Mouse (Mus musculus): ENCODE data around the gene Myoz1.
"Not testable (repeated sequence)": the region's sequence is repeated elsewhere in the genome, so short reads cannot be mapped to it uniquely, and the experiment has no call there.

Myoz1 gene

GRCm38 (mm10) chr14:20638702-20639101 lies 17.6 kb downstream of the Myoz1 start:
- no peak for DNase-seq (ENCODE audit: low spot score)

- DNase-seq (ENCODE audit: low spot score) = no peak
Measured at GRCm38 (mm10) chr14:20637818-20638574, 18.3 kb downstream of the Myoz1 start.

- DNase-seq (ENCODE audit: low spot score) = not testable (repeated sequence)
Measured at GRCm38 (mm10) chr14:20636968-20637367, 19.4 kb downstream of the Myoz1 start.

GRCm38 (mm10) chr14:20635546-20635945 lies 20.8 kb downstream of the Myoz1 start:
- DNase-seq (ENCODE audit: low spot score) = no peak

GRCm38 (mm10) chr14:20631253-20631652 lies 25.1 kb downstream of the Myoz1 start:
- DNase-seq (ENCODE audit: low spot score) = no peak

GRCm38 (mm10) chr14:20626971-20627370 lies 29.4 kb downstream of the Myoz1 start:
- no peak for DNase-seq (ENCODE audit: low spot score)

- no peak for DNase-seq (ENCODE audit: low spot score)
Measured at GRCm38 (mm10) chr14:20626447-20626846, 29.9 kb downstream of the Myoz1 start.

GRCm38 (mm10) chr14:20622907-20623306 lies 33.4 kb downstream of the Myoz1 start:
- DNase-seq (ENCODE audit: low spot score) = no peak

GRCm38 (mm10) chr14:20622412-20622811 lies 33.9 kb downstream of the Myoz1 start:
- DNase-seq (ENCODE audit: low spot score) = no peak

- no peak for DNase-seq (ENCODE audit: low spot score)
Measured at GRCm38 (mm10) chr14:20621903-20622302, 34.4 kb downstream of the Myoz1 start.

- no peak for DNase-seq (ENCODE audit: low spot score)
Measured at GRCm38 (mm10) chr14:20619131-20619530, 37.2 kb downstream of the Myoz1 start.

GRCm38 (mm10) chr14:20618211-20618610 lies 38.1 kb downstream of the Myoz1 start:
- DNase-seq (ENCODE audit: low spot score) = no peak

- DNase-seq (ENCODE audit: low spot score) = no peak
Measured at GRCm38 (mm10) chr14:20616421-20616820, 39.9 kb downstream of the Myoz1 start.

GRCm38 (mm10) chr14:20615075-20615474 lies 41.3 kb downstream of the Myoz1 start:
- no peak for DNase-seq (ENCODE audit: low spot score)

- no peak for DNase-seq (ENCODE audit: low spot score)
Measured at GRCm38 (mm10) chr14:20612820-20613219, 43.5 kb downstream of the Myoz1 start.

- no peak for DNase-seq (ENCODE audit: low spot score)
Measured at GRCm38 (mm10) chr14:20610146-20610545, 46.2 kb downstream of the Myoz1 start.

GRCm38 (mm10) chr14:20609519-20609918 lies 46.8 kb downstream of the Myoz1 start:
- DNase-seq (ENCODE audit: low spot score) = no peak

- no peak for DNase-seq (ENCODE audit: low spot score)
Measured at GRCm38 (mm10) chr14:20607396-20608126, 48.8 kb downstream of the Myoz1 start.

GRCm38 (mm10) chr14:20601287-20601686 lies 55.1 kb downstream of the Myoz1 start:
- no peak for DNase-seq (ENCODE audit: low spot score)

GRCm38 (mm10) chr14:20600203-20600602 lies 56.1 kb downstream of the Myoz1 start:
- no peak for DNase-seq (ENCODE audit: low spot score)

- DNase-seq (ENCODE audit: low spot score) = no peak
Measured at GRCm38 (mm10) chr14:20599542-20599941, 56.8 kb downstream of the Myoz1 start.
